Comparison of ENCODE assay signal across 8 mouse cellular contexts in the genomic region with DNA sequence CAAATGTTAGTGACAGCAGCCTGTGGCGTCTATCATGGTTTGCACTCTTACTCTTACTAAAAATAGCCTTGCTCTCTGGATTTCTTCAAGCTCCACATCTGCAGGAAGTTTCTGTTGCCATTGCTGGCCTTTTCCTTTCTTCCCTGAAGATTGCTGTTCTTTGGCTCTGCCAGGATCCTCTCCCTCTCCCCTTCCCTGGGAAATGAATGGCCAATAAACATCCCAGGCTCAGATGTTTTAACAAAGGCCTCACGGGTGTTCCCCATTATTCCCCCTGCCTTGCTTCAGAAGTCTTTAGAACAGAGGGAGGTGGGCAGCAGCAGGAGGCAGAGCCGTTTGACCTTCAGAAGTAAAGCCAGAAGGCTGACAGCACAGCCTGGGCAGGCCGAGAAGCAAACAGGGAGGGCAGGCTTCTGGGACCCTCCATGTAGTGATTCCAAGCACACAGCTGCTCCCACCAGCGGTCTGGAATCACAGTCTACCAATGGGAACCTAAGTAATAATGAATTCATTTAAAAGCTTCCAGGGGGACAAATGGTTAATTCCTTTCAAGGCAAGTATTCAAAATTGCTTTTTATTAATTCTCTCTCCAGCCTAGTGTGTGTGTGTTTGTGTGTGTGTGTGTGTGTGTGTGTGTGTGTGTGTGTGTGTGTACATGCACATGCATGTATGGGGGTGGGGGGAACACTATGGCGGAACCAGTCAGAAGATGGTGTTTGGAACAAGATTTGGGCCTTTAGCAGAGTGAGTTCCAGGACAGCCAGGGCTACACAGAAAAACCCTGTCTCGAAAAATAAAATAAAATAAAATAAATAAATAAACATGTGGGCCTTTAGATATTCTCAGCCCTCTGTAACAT.
DNase-seq lines count a peak whose midpoint lies in the region; ATAC-seq and TF ChIP-seq lines count a peak whose summit lies in the region.

No protein-coding gene starts in this region.

- H3K9ac ChIP-seq in lung, embryonic 16.5 days (ENCODE audit: low read length), result peak overlapping the region; percentile 2; the same call in 1 of the 2 replicates
- peak overlapping the region; percentile 12; the same call in 1 of the 2 replicates for H3K9ac ChIP-seq in heart, adult 2 months (ENCODE audit: low read depth, low read length)

- H3K4me2 ChIP-seq in lung, embryonic 16.5 days (ENCODE audit: low read depth, low read length), result no peak overlapping the region

- 29% methylated on average over 7 of the region's 7 CpGs for WGBS in lung, embryonic 16.5 days
- WGBS in heart, adult 2 months, result 27% methylated on average over 7 of the region's 7 CpGs
- 24% methylated on average over 7 of the region's 7 CpGs for WGBS in limb, embryonic 10.5 days

- peak; percentile 79 for ATAC-seq in lung, embryonic 16.5 days (ENCODE audit: low read depth)

- intact Hi-C loops in heart, adult 2 months (cut with DNase I), result no loop called here

- H3K36me3 ChIP-seq in lung, embryonic 16.5 days (ENCODE audit: control insufficient read depth, insufficient read depth, low read length), result no peaks in the 10 kb centered on the region
- no peaks in the 10 kb centered on the region for H3K36me3 ChIP-seq in heart, adult 2 months (ENCODE audit: control insufficient read depth, insufficient read depth, low read length)
- no peaks in the 10 kb centered on the region; the same call in 1 of the 2 replicates for H3K36me3 ChIP-seq in limb, embryonic 10.5 days

- H3K4me1 ChIP-seq in lung, embryonic 16.5 days (replicated peaks; ENCODE audit: control insufficient read depth, insufficient read depth, low read length), result peaks cover 18% of the 10 kb centered on the region
- peaks cover 8% of the 10 kb centered on the region for H3K4me1 ChIP-seq in heart, adult 2 months (ENCODE audit: control insufficient read depth, insufficient read depth, low read length)
- H3K4me1 ChIP-seq in limb, embryonic 10.5 days, result peaks cover 41% of the 10 kb centered on the region

- DNase-seq in lung, postnatal 25 days (ENCODE audit: low spot score), result no peak
- DNase-seq in heart, adult 2 months, result peak in 1 of 2 experiments; percentile 36
- DNase-seq in limb, embryonic 10.5 days (ENCODE audit: low spot score), result peak; percentile 40
- peak; percentile 18 for DNase-seq in yolk sac, embryonic 10.5 days (ENCODE audit: low spot score)
- no peak for DNase-seq in right cerebral cortex, postnatal 25 days
- DNase-seq in cerebellum, adult 18-20 months, result no peak
- no peak for DNase-seq in frontal cortex, postnatal 25 days (ENCODE audit: low spot score in 2 of 2)

- no peak overlapping the region for H3K4me3 ChIP-seq in lung, embryonic 16.5 days (ENCODE audit: low read length)
- no peak overlapping the region for H3K4me3 ChIP-seq in heart, adult 2 months
- H3K4me3 ChIP-seq in limb, embryonic 10.5 days, result no peak overlapping the region

- H3K79me2 ChIP-seq in heart, adult 2 months (replicated peaks; ENCODE audit: control insufficient read depth, insufficient read depth, low read length), result no peaks in the 10 kb centered on the region

- peak overlapping the region; percentile 89 for H3K27ac ChIP-seq in lung, embryonic 16.5 days (ENCODE audit: low read length)
- H3K27ac ChIP-seq in heart, adult 2 months, result peak overlapping the region; percentile 47
- peak overlapping the region; percentile 80 for H3K27ac ChIP-seq in limb, embryonic 10.5 days

- 0 out of 2 replicates have a peak, but pooled peaks cover 3% of the 10 kb centered on the region for H3K9me3 ChIP-seq in lung, embryonic 16.5 days (ENCODE audit: control insufficient read depth, low read length)
- H3K9me3 ChIP-seq in limb, embryonic 10.5 days (replicated peaks), result no peaks in the 10 kb centered on the region

- TF ChIP-seq POLR2A in heart, adult 2 months (IDR thresholded peaks at IDR 0.05; ENCODE audit: insufficient read depth, low read depth, low read length), result no peak

- TF ChIP-seq EP300 in heart, adult 2 months (IDR thresholded peaks at IDR 0.05; ENCODE audit: insufficient read depth, low read depth, low read length), result no peak

- no peaks in the 10 kb centered on the region for H3K27me3 ChIP-seq in lung, embryonic 16.5 days (ENCODE audit: control insufficient read depth, insufficient read depth, low read depth, low read length)
- H3K27me3 ChIP-seq in heart, adult 2 months (ENCODE audit: control insufficient read depth, insufficient read depth, low read length), result no peaks in the 10 kb centered on the region
- no peaks in the 10 kb centered on the region for H3K27me3 ChIP-seq in limb, embryonic 10.5 days (ENCODE audit: low read depth, poor library complexity, severe bottlenecking)

- TF ChIP-seq CTCF in heart, adult 2 months (IDR thresholded peaks at IDR 0.05), result no peak

Comparison
In these comparisons a context has a peak if more than half of its experiments do, and no peak if none do; other contexts are left out.
1. DNase-seq: peak in limb, embryonic 10.5 days (single experiment) and yolk sac, embryonic 10.5 days (single experiment); none in lung, postnatal 25 days (single experiment), right cerebral cortex, postnatal 25 days (single experiment), cerebellum, adult 18-20 months (0 of 2) and frontal cortex, postnatal 25 days (0 of 2).
2. Peak in every context shown above with its lines, with median percentiles within 50 percentile points of each other: H3K27ac ChIP-seq.